Mouse (Mus musculus) midbrain, embryonic 14.5 days (tissue): Measurements from ENCODE around the gene Frmd7. TPM values are rescaled to one million over a fixed set of nuclear protein-coding genes. Genes with fewer than 3 reads are reported as not detected.

Source experiments
- polyA plus RNA-seq: library from polyadenylated mRNA; unstranded; fragments of >200 nt; fragmentation: Nextera tagmentation; extraction: Ambion mirVana; gene quantifications from 2 replicates; pipeline ENCODE4 v1.2.1, GENCODE M21; 2014

Gene Frmd7
- polyA plus RNA-seq, 1 experiment from 2014 or later = 0.16 TPM

Other genes starting within 250 kb of the Frmd7 start
- gene Stk26, start 101.7 kb downstream of the Frmd7 start, polyA plus RNA-seq = 0.17 and 0.30 TPM in 2 replicates
- 19.9 and 22.4 TPM in 2 replicates for gene Rap2c, start 75.3 kb upstream of the Frmd7 start, polyA plus RNA-seq